Mouse (Mus musculus): ENCODE results near the gene Rasl10b. TPM values are rescaled to one million over a fixed set of nuclear protein-coding genes. Genes with fewer than 3 reads are reported as not detected.

Rasl10b gene
- total RNA-seq, 2 experiments from 2014 or later = 74.9 to 78.3 TPM

GRCm38 (mm10) chr11:83462711-83463244 is 53.8 kb downstream of the Rasl10b start, which contains the start of gene Mmp28:
Mmp28 (minus strand) TSS chr11:83463071.
- peak; percentile 79 to 84 for DNase-seq

GRCm38 (mm10) chr11:83465976-83466375 is 57.0 kb downstream of the Rasl10b start:
- DNase-seq = peak; percentile 77 to 83

- DNase-seq = peak; percentile 82 to 92
Measured at GRCm38 (mm10) chr11:83467120-83467652, 58.2 kb downstream of the Rasl10b start.

- no peak for DNase-seq
Measured at GRCm38 (mm10) chr11:83468765-83469164, 59.8 kb downstream of the Rasl10b start.

Other genes starting within 250 kb of the Rasl10b start
- under 1 TPM; 0.08 to 0.10 TPM for gene Slfn4, start 234.0 kb upstream of the Rasl10b start, total RNA-seq (2021)
- 1 to 10 TPM; 2.0 to 2.1 TPM for gene Slfn3, start 217.8 kb upstream of the Rasl10b start, total RNA-seq (2021)
- not detected for gene Slfn14, start 122.4 kb upstream of the Rasl10b start, total RNA-seq (2021)
- gene Ap2b1, start 110.1 kb upstream of the Rasl10b start, total RNA-seq (2021) = 10 to 100 TPM; 46.7 to 47.2 TPM
- gene Pex12, start 106.6 kb upstream of the Rasl10b start, total RNA-seq (2021) = 10 to 100 TPM in 1 of 2 experiments, 1 to 10 TPM in 1; 7.0 to 14.9 TPM
- not detected for gene Gas2l2, start 20.3 kb downstream of the Rasl10b start, total RNA-seq (2021)
- not detected for gene 1700020L24Rik, start 28.5 kb downstream of the Rasl10b start, total RNA-seq (2021)
- gene Mmp28, start 53.9 kb downstream of the Rasl10b start, total RNA-seq (2021) = 1 to 10 TPM; 3.0 to 4.7 TPM
- gene Taf15, start 63.9 kb downstream of the Rasl10b start, total RNA-seq (2021) = 10 to 100 TPM; 34.2 to 41.5 TPM
- under 1 TPM in 1 of 2 experiments, not detected in 1; 0.26 TPM for gene Heatr9, start 113.0 kb downstream of the Rasl10b start, total RNA-seq (2021)
- 10 to 100 TPM in 1 of 2 experiments, 1 to 10 TPM in 1; 2.6 to 10.5 TPM for gene Ccl5, start 121.4 kb downstream of the Rasl10b start, total RNA-seq (2021)
- gene Ccl9, start 169.5 kb downstream of the Rasl10b start, total RNA-seq (2021) = 1 to 10 TPM; 5.6 to 8.7 TPM
- 10 to 100 TPM; 11.8 to 13.3 TPM for gene Ccl6, start 183.9 kb downstream of the Rasl10b start, total RNA-seq (2021)
- gene Rpl9-ps1, start 236.5 kb downstream of the Rasl10b start, total RNA-seq (2021) = not detected
- not detected for gene Ccl3, start 240.2 kb downstream of the Rasl10b start, total RNA-seq (2021)

All from heart, adult 18-20 months (tissue).